Mouse (Mus musculus) right cerebral cortex, postnatal 14 days (tissue): ENCODE measurements around the gene Kansl3.

Experiments used
- DNase-seq: peaks from one replicate; pipeline ENCODE4 v3.0.0; 2022

Gene Kansl3

DNA sequence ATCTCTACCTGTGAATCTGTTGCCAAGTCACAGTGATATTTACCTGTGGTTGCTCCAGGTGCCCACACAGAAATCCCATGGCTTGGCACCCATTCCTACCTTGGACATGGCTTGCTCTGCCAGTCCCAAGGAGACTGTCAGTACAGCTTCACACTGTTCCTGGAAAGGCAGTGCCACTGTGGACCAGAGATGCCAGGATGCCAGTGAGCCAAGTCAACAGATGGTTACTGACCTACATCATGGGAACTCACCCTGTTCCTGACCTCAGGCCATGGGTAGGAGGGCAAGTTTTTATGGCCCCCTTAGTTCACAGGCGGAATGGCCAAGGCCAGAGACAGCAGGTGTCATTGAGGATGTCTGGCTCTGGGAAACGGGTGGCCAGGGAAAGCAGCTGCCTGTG lies 47.8 kb downstream of the Kansl3 start:
- DNase-seq, result no peak

DNA sequence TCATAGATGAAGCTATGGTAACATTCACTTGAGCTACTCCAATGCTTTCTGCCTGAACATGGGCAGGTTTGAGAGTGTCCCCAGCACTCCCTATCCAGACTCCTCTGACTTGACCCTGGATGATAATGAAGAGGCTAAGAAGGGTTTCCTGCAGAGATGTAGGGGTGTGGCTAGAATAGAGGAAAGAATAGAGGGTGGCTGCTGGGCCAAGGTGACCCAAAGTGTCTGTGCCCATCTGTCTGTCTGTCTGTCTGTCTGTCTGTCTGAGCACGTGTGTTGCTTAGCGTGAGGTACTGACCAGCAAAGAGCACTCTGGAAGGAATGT lies 53.2 kb downstream of the Kansl3 start:
- DNase-seq, result no peak

DNA sequence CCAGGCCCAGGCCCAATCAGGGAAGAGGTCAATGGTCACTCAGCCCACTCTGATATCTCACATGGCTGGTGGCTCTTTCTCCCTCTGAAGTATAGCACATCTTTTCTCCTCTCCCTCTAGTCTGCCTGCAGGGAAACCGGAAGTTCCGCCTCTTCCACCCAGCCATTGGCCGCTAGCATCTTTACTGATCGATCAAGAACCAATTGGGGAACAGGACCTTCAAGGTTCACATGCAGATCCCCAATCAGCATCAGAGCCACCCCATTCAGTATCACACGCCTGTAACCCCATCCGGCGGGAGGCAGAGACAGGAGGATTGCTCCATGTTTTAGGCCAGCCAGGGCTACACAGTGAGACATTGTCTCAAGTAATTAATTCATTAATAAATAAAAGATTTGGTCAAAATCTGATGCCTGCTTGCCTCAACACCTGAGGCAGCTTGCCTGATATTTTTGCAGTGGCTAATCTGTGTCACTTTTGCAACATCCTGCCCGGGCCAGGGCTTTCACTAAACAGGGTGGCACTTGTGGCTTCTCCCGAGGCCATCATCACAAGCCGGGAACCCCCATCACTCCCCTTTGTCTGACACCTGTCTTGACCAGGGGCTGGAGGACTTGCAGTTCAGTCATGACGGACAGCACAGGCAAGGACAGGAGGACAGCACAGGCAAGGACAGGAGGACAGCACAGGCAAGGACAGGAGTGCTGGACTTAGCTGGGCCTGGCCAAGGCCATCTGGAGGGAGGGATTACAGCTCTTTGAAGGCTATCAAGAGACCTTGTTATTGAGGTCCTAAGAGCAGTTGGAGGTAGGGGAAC lies 53.8 kb downstream of the Kansl3 start:
- DNase-seq, result no peak

DNA sequence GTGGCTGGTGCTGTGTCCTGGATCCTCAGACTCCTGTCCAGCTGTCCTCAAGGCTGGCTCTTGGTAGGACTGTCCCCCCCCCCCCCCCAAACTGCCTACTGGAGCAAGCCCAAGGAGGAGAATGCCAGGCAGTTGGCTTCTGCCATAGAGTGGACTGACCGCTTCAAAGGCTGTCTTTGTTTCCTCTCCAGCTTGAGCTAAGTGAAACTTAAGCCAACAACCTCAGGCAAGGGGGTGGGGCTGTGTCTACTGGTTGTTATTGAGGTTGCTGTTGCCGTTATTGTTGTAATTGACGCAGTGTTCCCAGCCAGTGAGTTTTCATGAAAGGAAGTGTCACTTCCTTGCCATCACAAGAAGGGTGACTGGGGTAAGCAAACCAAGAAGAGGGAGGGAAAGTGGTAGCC lies 59.5 kb downstream of the Kansl3 start:
- no peak for DNase-seq

DNA sequence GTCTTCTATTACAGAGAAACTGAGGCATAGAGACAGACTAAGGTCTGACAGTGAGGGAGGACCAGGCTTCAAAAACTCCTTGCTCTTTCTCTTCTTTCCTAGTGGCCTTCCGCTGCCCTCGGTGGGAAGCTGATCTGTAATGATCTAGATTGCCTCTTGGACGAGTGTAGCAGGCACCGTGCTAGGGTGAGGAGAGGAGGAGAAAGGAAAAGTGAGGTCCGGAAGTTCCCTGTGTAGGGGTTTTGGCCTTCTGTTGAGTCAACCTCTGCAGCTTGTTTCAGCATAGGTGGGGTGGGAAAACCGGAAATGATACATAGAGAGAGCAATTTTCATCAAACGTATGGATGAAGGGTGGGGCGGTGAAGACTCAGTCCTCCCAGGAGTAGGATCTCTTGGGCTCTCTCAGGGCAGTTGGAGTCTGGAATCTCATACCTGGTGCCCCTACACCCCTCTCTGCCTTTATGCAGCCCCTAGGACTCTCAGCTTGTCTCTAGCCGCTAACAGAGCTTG lies 60.0 kb downstream of the Kansl3 start:
- no peak for DNase-seq

DNA sequence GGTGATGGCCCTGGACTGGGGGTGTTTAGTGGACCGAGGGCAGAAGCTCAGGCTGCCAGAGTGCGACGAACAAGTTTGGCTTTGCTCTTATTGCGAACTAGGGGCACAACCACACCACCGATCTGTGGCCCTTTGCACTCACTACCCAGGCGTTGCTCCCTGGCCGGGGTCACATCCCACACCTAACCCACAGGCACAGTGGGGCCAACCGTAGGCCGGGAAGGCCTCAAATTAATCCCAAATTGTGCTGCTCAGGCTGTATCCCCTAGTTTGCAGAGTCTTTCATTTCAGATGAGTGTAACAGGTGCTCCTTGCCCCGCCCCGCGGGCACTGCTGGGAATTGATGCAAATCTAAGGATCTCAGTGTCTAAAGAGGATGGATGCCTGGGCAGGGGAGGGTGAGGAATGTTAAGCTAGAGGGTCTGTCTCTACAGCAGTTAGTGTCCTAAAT lies 60.5 kb downstream of the Kansl3 start:
- DNase-seq, result no peak

DNA sequence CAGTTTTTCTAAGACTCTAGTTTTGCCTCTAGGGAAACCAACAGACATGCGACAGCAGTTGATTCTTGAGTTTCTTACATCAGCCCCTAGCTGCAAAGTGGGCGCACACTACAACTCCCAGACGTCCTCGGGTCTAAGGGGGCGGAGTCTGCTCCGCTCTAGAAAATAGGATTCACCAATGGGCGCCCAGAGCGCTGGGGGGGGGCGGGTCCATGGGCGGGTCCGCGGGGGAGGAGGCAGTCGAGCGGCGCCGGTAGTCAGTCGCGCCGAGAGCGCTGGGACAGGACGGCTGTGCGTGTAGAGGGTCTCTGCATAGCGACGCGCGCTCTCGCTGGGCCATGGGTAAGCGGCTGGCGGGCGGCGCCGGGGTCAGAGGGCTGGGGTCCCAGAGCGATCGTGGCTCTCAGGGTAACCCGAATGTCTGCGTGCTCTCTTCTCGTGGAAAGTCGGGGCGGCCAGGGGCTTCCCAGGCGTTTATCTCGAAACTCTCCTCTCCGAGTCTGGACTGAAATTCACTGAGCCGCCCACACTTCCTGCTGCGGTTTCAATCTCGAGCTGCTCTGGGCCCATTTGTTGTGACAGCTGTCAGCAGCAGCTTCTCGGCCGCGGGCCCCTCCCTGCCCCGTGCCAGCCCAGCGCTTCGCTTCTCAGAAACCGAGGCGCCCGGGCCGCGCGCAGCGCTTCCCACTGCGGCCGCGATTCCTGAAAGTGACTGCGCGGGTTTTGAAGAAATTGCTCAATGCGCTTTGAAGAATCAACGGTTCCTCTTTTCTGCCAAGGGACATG lies 61.3 kb downstream of the Kansl3 start, which contains the start of gene Arid5a:
Gene Arid5a, plus strand, starts transcription at position 239 of the 786 bp plus-strand sequence.
- DNase-seq, result peak; percentile 85

DNA sequence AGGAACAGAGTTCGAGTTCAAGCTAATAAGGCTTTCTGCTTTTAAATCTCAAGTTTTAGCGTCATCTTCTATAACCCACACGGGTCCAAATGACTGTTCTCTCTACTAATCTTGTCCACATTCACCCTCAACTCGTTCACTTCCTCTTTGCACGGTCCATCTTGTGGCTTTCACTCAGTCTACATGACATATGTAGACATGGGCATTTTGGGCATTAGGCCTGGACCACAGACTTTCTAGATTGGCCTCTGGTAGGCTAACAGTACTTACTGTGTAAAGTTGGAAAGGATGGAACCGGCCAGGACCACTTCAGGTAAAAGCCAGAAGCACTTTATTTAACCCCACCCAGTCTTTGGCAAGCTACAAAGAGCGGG lies 61.9 kb downstream of the Kansl3 start:
- DNase-seq, result no peak

DNA sequence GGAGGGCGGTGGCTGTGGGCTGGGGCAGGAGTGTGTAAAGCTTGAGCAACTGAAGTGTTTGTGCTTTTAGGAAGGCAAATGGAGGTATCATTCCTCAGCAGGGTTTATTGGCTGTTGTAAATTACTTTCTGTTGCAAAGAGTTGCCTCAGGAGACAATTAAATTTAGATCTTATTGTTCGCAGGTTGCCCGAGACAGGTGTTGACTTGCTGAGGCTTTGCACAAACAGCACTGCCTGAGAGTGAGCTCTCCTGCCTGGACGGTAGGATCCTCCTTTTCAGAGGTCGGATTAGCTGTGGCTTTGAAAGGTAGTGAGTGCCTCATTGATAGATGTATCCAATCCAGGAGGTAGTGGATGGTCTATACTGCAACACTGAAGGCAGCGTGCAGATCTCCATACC lies 62.9 kb downstream of the Kansl3 start:
- no peak for DNase-seq

DNA sequence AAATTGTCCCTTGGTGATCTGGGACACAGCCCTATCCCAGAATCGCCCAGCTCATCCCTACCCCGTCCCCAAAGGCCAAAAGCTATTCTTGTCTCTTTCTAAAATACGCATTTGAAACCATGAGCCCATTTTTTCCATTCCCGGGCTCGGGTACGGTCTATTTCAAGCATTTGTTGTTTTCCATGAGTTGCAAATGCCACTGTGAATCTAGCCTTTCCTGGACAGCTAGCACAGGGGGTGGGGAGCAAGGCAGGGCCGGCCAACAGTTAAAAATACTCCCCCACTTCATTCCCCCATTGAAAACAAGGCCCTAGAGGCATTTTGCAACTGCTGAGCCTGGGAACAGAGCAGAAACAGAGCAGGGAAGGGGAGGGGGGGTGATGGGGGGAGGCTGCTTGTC lies 64.2 kb downstream of the Kansl3 start:
- no peak for DNase-seq

DNA sequence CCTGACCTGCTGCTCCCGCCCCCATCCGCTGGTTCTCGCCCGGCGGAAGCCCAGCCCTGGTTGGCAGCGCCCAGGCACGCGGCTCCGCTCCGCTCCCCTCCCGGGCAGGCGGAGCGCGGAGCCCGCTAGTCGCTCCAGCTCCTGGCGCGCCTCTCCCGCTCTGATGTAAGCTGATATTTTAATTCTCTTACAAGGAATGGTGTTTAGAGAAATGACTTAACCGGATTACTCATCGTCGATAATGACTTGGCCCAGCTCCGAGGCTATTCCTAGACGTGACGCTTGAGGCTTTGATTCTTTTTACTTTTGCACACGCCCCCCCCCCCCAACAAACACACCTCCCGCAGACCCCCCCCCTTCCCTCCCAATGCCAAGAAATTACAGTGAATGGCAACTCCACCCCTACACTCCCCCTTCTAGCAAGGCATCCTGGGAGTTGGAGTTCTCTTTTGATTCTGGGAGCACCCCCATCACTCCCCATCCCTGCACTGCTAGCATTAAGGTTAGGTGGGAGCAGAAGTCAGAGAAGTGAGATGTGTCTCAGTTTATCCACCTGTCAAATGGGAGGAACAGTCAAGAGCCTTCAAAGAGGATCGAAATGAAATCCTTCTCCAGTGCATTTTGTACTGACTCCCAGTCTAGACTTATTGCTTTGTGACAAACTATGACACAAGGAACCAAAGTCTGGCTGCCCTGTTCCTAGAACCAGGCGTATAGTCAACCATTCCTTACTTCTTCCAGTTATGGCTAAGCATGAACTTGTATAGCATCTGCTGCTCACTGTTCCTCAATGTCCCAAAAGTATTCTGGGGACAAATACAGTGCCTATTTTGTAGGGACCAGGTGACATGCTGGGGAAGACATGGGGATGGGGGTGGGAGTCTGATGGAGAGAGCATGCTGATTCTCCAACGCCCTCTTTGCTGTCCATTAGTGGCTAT lies 65.3 kb downstream of the Kansl3 start:
- DNase-seq, result peak; percentile 81

DNA sequence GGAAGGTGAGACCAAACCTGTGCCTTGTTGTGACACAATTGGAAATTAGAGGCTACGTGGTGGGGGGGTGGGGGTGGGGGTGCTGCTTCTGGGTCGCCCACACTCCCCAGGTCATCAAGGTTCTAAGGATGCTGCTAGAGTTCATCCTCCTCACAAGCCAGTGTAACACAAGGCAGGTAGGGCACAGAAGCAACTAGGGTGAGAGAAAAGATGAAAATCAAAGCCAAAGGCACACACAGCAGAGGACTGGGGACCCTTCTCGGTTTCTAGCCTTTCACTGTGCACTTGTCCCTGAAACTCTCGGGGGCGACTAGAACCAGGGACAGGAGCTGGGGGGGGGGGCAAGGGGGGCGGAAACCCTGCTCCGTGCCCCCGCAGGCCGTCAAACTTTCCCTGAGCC lies 66.0 kb downstream of the Kansl3 start:
- DNase-seq, result no peak

DNA sequence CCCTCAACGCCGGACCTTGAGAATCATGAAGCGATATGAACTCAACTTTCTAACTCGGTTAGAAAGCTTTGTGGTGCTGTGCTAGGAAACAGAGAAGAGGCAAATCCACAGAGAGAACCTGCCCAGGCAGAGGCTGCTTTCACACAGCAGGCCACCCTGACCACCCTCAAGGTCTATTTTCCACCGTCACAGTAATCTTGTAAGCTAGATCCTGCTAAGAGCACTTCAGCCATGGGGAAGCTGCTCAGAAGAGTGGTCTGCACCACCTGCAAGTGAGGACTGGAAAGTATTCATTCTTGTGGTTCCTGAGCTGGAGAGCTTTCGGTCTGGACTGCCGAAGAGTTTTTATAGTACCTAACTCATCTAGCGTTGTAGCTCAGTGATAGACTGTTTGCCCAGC lies 66.7 kb downstream of the Kansl3 start:
- no peak for DNase-seq

DNA sequence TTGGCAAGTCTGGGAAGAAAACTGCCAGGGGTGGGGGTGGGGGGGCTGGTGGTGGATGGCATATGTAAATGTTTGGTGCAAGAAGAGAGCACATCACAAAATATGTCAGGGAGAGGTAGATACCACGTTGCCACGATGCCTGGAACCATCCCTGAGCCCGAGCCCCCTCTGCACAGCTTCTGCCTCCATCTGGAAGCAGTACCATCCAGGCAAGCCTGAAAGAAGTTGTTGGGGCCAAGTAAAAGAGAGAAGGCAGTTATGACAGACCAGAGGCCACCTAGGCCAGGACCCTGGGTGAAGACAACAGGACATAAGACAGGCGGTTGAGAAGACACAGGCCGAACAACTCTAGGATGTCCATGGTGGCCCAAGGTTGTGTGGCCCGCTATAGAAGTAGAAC lies 68.5 kb downstream of the Kansl3 start:
- no peak for DNase-seq

DNA sequence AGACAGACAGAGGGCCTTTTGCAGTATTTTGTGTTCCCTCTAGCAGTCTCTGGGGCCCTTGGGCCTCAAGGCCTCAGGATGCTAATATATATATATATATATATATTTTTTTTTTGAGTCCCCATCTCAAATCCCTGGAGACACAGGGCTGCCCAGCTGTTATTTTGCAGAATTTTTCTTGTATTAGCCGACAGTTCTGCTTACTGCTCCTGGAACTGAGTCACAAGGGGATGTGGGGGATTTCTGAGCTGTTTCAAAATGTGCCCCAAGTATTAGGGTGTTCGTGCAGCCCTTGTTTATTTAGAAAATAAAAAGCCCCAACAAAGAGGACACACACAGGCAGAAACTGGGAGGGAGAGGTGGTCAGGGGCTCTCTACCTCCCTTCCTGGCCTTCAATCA lies 69.3 kb downstream of the Kansl3 start:
- DNase-seq, result no peak

DNA sequence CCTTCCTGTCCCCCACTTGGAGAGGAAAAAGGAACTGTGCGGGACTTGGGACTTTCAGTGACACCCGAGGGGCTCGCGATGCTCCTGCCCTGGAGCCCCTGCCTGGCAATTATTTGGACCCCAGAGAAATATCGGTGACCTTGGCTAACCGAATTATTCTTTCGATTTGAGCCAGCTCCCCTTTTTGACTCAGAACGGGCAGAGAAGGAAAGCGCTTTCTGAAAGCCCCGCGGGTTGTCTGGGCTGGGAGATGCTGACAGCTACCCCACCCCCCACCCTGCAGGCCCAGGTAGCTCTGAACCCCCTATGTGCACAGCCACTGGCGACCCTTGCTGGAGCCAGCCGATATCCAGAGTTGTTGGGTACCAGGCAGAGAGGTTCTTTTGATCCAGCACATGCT lies 69.9 kb downstream of the Kansl3 start:
- DNase-seq, result no peak

DNA sequence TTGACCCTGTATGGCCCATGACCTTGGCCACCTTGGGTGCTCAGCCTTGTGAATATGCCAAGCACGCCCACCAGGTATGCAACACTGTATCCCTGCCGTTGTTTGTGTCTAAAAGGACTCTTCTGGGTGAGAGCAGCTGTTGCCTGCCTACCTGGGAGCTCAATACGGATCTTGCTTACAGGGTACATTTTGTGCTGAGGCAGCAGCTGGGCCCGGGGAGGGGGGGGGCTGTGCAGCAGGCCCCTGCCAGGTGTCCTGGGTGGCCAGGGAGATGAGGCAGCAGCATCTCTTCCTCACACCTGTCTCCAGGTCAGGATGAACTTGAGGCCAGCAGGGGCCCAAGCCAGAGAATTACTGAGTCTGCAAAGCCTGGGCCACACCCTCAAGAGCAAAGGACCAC lies 70.9 kb downstream of the Kansl3 start:
- no peak for DNase-seq

DNA sequence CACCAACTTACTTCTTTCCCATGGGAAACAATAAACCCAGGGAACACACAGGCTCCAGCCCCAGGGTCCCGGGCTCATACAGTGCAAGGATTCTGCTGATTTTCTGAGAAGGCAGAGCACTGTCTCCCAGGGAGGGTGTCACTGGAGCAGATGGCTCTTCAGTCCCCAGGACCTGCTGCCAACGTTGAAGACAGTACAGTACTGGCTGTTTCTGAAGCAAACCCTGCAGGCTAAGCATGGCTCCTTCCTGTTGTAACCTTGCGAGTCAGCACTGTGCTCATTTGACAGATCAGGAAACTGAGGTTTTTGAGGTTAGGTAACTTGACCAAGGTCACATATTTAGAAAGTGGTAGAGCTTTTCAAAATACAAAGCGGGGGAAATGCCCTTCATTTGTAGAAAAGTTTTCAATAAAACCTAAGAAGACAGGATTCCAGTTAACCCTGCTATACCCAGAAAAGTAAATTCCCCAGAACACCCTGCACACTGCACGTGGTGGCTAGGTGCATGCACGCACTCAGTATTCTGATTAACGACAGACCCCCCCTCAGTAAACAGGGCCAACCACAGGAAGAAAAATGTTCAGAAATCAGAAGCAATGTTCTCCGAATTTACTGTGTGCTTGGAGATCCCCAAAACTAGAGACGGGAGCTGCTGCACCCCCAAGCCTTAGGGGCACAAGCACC lies 72.4 kb downstream of the Kansl3 start:
- DNase-seq, result no peak

DNA sequence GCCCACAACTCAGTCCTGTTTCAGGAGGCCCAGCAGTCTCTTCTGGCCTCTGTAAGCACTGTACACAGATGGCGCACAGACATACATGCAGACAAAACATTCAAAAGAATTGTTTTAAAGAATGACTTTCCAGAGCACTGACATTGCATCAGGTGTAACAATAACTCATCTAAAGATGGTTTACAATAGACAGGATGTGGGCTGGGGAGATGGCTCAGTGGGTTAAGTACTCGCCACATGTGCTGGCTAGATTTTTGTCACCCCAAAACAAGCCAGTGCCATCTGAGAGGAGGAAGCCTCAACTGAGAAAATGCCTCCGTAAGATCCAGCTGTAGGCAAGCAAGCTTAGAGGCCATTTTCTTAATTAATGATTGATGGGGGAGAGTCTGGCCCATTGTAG lies 74.6 kb downstream of the Kansl3 start:
- DNase-seq, result no peak

DNA sequence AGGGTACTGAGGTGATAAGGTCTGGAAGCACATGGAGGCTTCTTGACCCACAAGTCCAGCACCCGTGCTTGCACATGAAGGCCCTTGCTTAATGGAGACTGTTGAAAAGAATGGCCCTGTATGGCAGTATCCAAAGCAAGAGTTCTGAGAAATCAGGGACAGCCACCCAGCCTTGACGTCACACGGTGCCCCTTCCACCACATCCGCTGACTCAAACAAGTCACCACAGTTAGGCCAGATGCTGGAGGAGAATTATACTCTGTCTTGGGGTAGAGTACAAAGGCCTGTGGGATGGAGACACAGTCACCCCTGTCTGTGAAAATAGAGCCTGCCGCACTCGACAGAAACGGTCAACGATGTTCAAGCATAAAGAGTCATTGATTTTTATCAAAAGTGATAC lies 75.5 kb downstream of the Kansl3 start:
- DNase-seq, result no peak
